Mouse (Mus musculus) forebrain, embryonic 10.5 days (tissue): ENCODE data around the gene Cyp2d26. TPM values are rescaled to one million over a fixed set of nuclear protein-coding genes. Genes with fewer than 3 reads are reported as not detected.

ENCODE experiments used
- DNase-seq: peaks from one replicate; pipeline ENCODE4 v3.0.0-alpha.2; 2017; ENCODE audit warnings: low spot score; ENCODE audit errors: extremely low spot score
- H3K27ac ChIP-seq: fragments of 300-500 bp; sonication (generic); 2 replicates; pipeline ENCODE4 v1.5.1; 2016; ENCODE audit warnings: mild to moderate bottlenecking
- H3K27me3 ChIP-seq: fragments of 300-500 bp; sonication (generic); 2 replicates; pipeline ENCODE4 v1.6.1; 2016; ENCODE audit warnings: mild to moderate bottlenecking; ENCODE audit not compliant: poor library complexity, severe bottlenecking
- H3K36me3 ChIP-seq: fragments of 300-500 bp; sonication (generic); replicated peaks from 2 replicates; pipeline ENCODE4 v1.6.1; 2016; ENCODE audit warnings: mild to moderate bottlenecking, moderate library complexity
- H3K4me1 ChIP-seq: fragments of 300-500 bp; sonication (generic); 2 replicates; pipeline ENCODE4 v1.6.1; 2016
- H3K4me3 ChIP-seq: fragments of 300-500 bp; sonication (generic); 2 replicates; pipeline ENCODE4 v1.5.1; 2016; ENCODE audit warnings: mild to moderate bottlenecking, moderate library complexity
- H3K9me3 ChIP-seq: fragments of 300-500 bp; sonication (generic); 2 replicates; pipeline ENCODE4 v1.6.1; 2016; ENCODE audit warnings: mild to moderate bottlenecking, moderate library complexity
- WGBS: fragments of 180-500 bp; shearing (Covaris S2); methylation state at CpG from one replicate; pipeline ENCODE4 v1.1.7; 2016; 5-methylcytosine and 5-hydroxymethylcytosine counted together
- polyA plus RNA-seq: library from polyadenylated mRNA; unstranded; fragments of >200 nt; fragmentation: Nextera tagmentation; extraction: Ambion mirVana; gene quantifications from 2 replicates; pipeline ENCODE4 v1.2.1, GENCODE M21; 2016

Gene Cyp2d26
- polyA plus RNA-seq: not detected in 2 replicates

DNA sequence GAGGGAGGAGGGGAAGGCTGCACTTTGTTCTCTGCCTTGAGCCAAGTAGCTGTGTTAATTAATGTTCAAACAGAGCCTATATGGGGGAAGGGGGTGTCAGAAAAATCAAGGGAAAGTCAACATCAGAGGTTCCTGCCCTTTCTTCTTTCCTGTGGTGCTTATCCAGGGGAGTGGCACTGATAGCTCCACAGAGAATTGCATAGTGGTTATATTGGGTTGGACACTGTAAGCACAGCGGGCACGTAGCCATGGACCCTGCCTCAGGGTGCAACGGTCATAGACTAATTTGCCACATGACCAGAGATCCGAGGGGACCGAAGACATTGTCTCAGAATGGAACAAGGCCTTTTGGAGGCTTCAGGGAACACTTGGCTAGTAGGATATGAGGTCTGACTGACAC lies at the start of gene Cyp2d26:
Cyp2d26 (minus strand) TSS at position 18 of the 400 bp plus-strand sequence.
- no peaks in the 10 kb centered on the region for H3K36me3 ChIP-seq

DNA sequence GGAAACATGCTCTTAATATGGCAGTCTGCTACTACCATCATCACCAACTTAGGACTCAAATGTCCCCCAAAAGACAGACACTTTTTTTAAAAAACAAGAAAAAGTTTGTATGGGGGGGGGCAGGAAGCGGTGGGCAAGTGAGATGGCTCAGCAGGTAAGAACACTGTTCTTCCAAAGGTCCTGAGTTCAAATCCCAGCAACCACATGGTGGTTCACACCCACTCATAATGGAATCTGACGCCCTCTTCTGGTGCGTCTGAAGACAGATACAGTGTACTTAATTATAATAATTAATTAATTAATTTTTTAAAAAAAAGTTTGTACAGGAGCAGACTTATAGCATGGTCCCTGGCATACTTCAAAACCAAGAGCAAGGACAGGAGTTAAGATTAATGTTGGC lies 45.1 kb upstream of the Cyp2d26 start:
- no peak for DNase-seq
- peaks cover 26% of the 10 kb centered on the region for H3K36me3 ChIP-seq
- H3K27me3 ChIP-seq: no peaks in the 10 kb centered on the region
- H3K9me3 ChIP-seq: no peaks in the 10 kb centered on the region
- 96% methylated on average over 3 of the region's 3 CpGs for WGBS
- no peaks in the 10 kb centered on the region for H3K4me1 ChIP-seq
- no peak overlapping the region for H3K4me3 ChIP-seq
- no peak overlapping the region for H3K27ac ChIP-seq

More for the DNA sequence above, at the start of gene Cyp2d26:
- no peak within 1 kb of the TSS for H3K4me3 ChIP-seq
- H3K4me1 ChIP-seq: no peaks in the 10 kb centered on the region
- WGBS: 91% methylated on average over 5 of the region's 5 CpGs
- no peaks in the 10 kb centered on the region for H3K27me3 ChIP-seq
- no peak for DNase-seq
- no peak within 1 kb of the TSS for H3K27ac ChIP-seq
- H3K9me3 ChIP-seq: no peaks in the 10 kb centered on the region

DNA sequence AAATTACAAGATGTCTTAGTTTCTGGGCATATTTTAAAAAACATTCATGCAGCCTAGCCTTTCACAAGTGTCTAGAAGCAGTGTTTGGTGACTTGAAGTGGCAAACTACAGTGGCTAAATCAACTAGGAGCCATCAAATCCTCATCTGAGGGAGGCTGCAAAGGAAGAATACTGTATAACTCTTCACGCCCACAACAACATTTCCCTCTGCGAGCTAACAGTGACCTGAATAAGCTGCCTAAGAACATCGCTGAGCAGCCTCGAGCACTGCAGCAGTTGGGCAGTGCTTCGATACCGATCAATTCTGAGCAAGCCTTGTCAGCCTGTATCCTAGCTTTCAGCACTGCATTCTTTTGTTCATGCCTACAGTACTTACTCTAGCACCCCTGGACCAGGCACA lies 35.8 kb upstream of the Cyp2d26 start:
- 93% methylated on average over 6 of the region's 6 CpGs for WGBS
- H3K4me3 ChIP-seq: no peak overlapping the region
- no peaks in the 10 kb centered on the region for H3K9me3 ChIP-seq
- no peaks in the 10 kb centered on the region for H3K27me3 ChIP-seq
- H3K27ac ChIP-seq: no peak overlapping the region
- no peak for DNase-seq
- H3K4me1 ChIP-seq: no peaks in the 10 kb centered on the region
- H3K36me3 ChIP-seq: peaks cover 10% of the 10 kb centered on the region

DNA sequence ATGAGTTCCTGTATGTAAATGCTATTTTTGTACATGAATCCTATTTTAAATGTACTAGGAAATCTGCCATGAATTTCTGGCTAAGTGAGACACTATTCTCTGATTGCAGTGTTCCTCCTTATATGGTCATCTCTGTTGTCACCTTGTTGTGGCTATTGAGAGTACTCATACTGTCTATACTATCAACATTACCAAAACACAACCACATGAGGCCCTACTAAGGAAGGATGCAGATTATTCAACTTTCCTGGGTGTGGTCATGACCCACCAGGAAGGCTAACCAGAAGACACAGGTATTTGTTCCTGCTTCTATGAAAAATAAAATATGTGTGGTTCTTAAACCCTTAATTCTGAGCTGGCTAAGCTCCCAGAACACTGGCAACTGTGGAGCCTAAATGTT lies 31.8 kb upstream of the Cyp2d26 start:
- Histone ChIP-seq H3K27ac (no peak overlapping the region), H3K9me3 (no peaks in the 10 kb centered on the region), H3K4me3 (no peak overlapping the region), H3K36me3 (peaks cover 37% of the 10 kb centered on the region), H3K4me1 (no peaks in the 10 kb centered on the region), H3K27me3 (no peaks in the 10 kb centered on the region)
- no peak for DNase-seq

DNA sequence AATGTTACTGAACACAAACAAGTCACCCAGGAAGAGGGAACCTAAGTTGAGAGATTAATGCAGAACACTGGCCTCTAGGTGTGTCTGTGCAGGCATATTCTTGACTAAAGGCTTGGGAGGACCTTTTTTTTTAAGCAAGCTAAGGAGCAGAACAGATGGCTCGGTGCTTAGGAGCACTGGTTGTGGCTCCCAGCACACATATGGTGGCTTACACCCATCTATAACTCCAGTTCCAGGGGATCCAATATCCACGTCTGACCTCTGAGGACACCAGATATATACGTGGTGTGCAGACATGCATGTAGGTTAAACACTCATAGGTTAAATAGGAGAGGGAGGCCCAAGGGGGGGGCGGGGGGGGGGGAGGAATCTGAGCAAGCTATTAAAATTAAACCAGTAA lies 28.3 kb upstream of the Cyp2d26 start:
- WGBS: 88% methylated on average over 3 of the region's 4 CpGs

DNA sequence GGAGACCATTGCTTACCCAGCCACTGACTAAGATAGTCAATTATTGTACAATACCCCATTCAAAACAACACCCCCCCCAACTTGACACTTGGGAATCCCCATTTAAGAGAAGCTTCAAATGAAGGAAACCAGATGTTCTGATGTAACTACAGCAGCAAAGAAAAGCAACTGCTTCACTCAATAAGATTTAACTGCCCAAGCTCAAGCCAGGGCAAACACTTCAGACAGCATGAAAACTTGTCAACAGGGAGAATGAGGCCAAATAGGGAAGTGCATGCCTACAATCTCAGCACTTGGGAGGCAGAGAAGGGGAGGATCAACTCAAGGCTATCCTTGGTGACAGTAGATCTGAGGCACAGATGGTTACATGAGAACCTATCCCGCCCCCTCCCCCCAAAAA lies 27.6 kb upstream of the Cyp2d26 start:
- no peak for DNase-seq
- Histone ChIP-seq H3K9me3 (no peaks in the 10 kb centered on the region), H3K4me3 (no peak overlapping the region), H3K27me3 (no peaks in the 10 kb centered on the region), H3K27ac (no peak overlapping the region), H3K36me3 (peaks cover 51% of the 10 kb centered on the region), H3K4me1 (no peaks in the 10 kb centered on the region)
- WGBS: 95% methylated on average over 1 of the region's 1 CpGs

More for the DNA sequence above, 28.3 kb upstream of the Cyp2d26 start:
- no peak overlapping the region for H3K27ac ChIP-seq
- H3K27me3 ChIP-seq: no peaks in the 10 kb centered on the region
- H3K4me3 ChIP-seq: no peak overlapping the region
- peaks cover 50% of the 10 kb centered on the region for H3K36me3 ChIP-seq
- H3K9me3 ChIP-seq: no peaks in the 10 kb centered on the region
- DNase-seq: no peak
- no peaks in the 10 kb centered on the region for H3K4me1 ChIP-seq

DNA sequence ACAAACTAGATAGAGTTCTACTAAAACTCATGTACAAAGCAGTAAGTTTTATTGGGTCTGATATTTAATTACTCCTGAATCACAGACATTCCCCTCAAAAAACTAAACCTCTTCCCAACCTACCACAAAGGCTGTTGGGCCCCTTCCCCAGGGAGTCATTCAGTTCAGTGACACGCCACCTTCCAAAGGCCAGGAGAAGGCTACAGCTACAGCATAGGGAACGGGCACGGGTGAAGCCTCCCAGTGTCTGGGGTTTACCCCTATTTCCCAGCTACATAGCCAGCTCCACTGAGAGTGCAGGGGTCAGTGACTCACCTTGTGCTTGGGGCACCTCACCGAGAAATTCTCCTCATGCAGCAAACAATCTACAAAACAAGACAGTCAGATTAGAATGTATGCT lies 21.2 kb upstream of the Cyp2d26 start:
- 80% methylated on average over 4 of the region's 4 CpGs for WGBS
- Histone ChIP-seq H3K4me3 (no peak overlapping the region), H3K9me3 (no peaks in the 10 kb centered on the region), H3K36me3 (peaks cover 49% of the 10 kb centered on the region), H3K27me3 (no peaks in the 10 kb centered on the region), H3K27ac (no peak overlapping the region), H3K4me1 (no peaks in the 10 kb centered on the region)
- no peak for DNase-seq

DNA sequence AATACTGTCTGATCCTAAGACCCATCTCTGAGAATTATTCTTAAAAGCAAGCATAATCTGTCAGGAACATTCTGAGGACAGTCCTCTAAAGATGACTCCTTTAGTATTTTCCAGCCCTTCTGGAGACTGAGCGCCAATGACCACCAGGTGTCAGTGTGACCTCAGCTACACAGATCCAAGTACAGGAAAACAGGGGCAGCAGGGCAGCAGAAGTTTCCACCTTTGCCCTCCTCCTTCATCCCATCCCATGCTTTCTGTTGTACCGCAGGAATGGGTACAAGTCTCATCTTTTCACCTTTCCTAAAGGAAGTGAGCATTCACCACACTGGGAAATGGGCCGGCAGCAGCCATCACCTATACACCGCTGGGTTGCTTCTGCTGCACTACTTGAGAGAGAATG lies 20.7 kb upstream of the Cyp2d26 start:
- no peaks in the 10 kb centered on the region for H3K9me3 ChIP-seq
- H3K36me3 ChIP-seq: peaks cover 54% of the 10 kb centered on the region
- no peak overlapping the region for H3K4me3 ChIP-seq
- no peaks in the 10 kb centered on the region for H3K4me1 ChIP-seq
- H3K27me3 ChIP-seq: no peaks in the 10 kb centered on the region
- DNase-seq: peak; percentile 39
- WGBS: 61% methylated on average over 4 of the region's 4 CpGs
- no peak overlapping the region for H3K27ac ChIP-seq

DNA sequence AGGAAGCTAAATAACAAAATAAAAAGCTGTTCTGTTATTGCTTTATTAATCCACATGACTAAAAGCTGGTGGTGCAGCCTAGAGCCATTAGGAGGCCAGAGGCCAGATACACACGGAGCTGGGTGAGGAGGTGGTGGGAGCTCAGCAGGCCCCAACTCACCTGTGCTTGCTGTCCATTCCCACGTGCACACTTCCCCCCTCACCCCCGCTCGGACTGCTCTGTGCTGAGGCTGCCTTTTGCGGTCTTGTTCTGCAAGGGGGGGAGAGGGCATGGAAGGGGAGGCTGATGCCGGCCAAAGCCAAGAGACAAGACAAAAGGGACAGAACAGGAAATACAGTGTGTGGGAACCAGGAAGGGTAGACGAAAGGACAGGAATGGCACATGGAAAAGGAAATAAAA lies 20.2 kb upstream of the Cyp2d26 start:
- no peaks in the 10 kb centered on the region for H3K27me3 ChIP-seq
- H3K36me3 ChIP-seq: peaks cover 59% of the 10 kb centered on the region
- H3K9me3 ChIP-seq: no peaks in the 10 kb centered on the region
- no peak overlapping the region for H3K27ac ChIP-seq
- peaks cover 4% of the 10 kb centered on the region; the same call in 1 of the 2 replicates for H3K4me1 ChIP-seq
- H3K4me3 ChIP-seq: no peak overlapping the region
- DNase-seq: no peak
- 86% methylated on average over 7 of the region's 7 CpGs for WGBS

DNA sequence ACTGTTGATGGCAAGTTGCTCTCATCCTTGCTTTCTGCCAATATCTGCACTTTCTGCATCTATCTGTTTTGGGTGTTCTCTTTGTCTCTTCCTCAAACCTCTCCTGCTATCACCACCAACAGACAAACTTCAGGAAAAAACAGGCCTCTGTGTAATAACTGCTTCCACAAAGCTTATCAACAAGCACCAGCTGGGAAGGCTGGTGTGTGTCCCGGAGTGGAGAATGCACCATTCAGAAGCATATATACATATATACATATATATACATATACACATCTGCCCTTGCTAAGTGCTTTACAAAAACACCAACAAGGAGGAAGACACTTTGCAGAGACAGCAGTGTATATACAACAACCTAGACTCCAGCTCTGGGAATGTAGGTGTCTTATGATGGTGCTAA lies 16.5 kb upstream of the Cyp2d26 start:
- Histone ChIP-seq H3K27ac (no peak overlapping the region), H3K4me3 (no peak overlapping the region), H3K27me3 (no peaks in the 10 kb centered on the region), H3K9me3 (no peaks in the 10 kb centered on the region), H3K4me1 (peaks cover 4% of the 10 kb centered on the region; the same call in 1 of the 2 replicates), H3K36me3 (peaks cover 42% of the 10 kb centered on the region)
- DNase-seq: no peak
- 92% methylated on average over 1 of the region's 1 CpGs for WGBS

DNA sequence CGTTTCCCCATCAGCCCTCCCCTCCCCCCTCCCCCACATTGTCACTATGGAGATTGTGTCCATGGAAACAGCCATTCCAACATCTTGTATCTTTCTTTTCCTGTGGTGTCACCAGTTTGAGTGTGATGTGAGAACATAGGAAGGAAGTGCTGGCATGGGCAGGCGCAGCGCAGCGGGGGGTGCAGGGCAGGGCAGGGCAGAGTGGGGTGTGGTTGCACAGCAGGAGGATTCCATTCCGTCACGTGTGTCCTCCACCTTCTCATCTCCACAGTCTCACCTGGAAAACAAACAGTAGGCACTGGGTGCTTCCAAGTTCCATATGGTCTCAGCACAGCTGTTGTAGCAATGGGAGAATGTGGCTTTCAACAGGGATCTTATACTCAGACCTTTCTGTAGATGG lies 15.4 kb upstream of the Cyp2d26 start:
- WGBS: 88% methylated on average over 6 of the region's 6 CpGs
- peaks cover 4% of the 10 kb centered on the region; the same call in 1 of the 2 replicates for H3K4me1 ChIP-seq
- H3K36me3 ChIP-seq: peaks cover 34% of the 10 kb centered on the region
- DNase-seq: no peak
- H3K9me3 ChIP-seq: no peaks in the 10 kb centered on the region
- no peak overlapping the region for H3K27ac ChIP-seq
- H3K27me3 ChIP-seq: no peaks in the 10 kb centered on the region
- H3K4me3 ChIP-seq: no peak overlapping the region

DNA sequence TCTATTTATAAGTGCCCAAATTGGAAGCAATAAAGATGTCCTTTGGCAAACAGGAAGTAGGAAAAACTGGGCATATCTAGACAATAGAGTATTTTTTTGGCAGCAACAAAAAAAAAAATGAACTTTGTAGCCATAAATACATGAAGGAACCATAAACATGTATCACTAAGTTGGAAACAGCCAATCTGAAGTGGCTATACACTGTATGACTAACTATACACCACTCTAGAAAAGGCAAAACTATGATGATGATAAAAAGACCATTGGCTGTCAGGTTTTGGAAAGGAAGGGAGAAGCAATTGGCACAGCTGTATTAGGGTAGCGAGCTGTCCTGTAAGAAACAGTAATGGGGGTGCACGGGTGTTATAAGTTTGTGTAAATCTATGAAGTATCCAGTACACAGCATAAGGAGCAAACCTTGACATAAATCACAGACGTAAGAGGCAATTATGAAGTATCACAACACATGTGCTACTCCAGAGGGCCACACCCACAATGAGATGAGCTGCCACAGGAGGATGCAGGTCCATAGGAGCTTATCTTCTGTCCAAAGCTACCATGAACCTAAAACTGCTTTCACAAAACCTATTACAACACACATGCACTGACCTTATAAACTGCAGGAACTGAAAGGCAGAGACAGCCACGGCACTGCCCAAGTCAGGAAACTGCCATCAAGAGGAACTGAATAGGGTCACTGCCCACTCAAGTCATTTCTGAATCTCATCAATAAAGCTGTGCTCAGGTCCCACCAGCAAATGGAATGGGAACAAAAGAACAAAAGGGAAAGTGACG lies 13.1 kb upstream of the Cyp2d26 start:
- Histone ChIP-seq H3K9me3 (no peaks in the 10 kb centered on the region), H3K27me3 (no peaks in the 10 kb centered on the region), H3K4me1 (peaks cover 11% of the 10 kb centered on the region), H3K4me3 (no peak overlapping the region), H3K36me3 (peaks cover 28% of the 10 kb centered on the region), H3K27ac (no peak overlapping the region)
- WGBS: 90% methylated on average over 5 of the region's 5 CpGs
- no peak for DNase-seq

DNA sequence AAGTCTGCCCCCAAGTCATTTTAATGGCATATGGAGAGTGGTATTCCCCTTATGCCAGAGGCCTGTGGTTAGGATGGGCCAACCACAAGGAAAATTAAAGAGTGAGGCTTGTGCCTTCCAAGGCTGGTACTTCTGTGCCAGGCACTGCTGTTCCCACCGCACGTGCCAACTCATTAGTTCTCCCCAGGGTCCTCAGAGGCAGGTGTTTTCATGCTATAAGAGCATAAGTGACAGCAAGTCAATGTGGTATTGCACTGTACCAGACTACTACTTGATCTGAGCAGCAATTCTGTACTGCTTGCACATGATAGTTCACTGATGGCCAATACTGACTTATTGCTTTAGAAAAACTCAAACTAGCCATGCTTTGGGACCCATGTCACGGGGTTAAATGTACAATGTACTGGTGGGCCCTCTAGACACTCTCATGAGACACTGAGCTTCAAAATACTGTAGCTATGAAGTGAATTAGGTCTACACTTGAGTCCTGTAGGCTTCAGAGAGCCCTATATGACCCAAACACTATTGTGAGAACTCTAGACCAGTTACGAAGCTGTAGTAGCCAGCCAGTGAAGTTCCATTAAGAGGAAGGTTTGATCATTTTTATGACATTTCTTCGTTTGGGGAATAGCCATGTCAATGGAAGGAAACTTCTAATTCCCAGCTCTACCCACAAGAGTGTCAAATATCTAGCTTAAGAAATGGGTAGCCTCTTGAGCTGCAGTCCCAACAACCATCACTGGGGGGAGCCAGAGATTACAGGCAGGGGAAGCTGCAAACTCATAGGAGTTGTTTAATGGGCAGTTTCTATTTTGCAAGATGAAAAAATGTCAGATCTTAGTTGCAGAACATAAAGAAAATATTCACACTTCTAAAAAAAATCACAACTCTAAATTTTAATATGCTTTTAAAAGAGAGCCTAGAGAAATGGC lies 10.9 kb upstream of the Cyp2d26 start:
- Histone ChIP-seq H3K9me3 (no peaks in the 10 kb centered on the region), H3K27me3 (no peaks in the 10 kb centered on the region), H3K27ac (no peak overlapping the region), H3K4me1 (peaks cover 11% of the 10 kb centered on the region), H3K4me3 (no peak overlapping the region), H3K36me3 (peaks cover 7% of the 10 kb centered on the region)
- 80% methylated on average over 5 of the region's 5 CpGs for WGBS
- peak; percentile 71 for DNase-seq
